Mouse (Mus musculus): ENCODE results near the gene Tec.

- TF ChIP-seq CTCF (IDR thresholded peaks at IDR 0.05; ENCODE audit: low read depth) (no peak), EP300 (optimal IDR thresholded peaks at IDR 0.05) (no peak)
These were observed 111.0 kb downstream of the Tec start for GRCm38 (mm10) chr5:72757155-72757773.

Data from stomach, postnatal 0 days (tissue).